14 mouse cellular contexts compared by ENCODE assay signal in the genomic region with DNA sequence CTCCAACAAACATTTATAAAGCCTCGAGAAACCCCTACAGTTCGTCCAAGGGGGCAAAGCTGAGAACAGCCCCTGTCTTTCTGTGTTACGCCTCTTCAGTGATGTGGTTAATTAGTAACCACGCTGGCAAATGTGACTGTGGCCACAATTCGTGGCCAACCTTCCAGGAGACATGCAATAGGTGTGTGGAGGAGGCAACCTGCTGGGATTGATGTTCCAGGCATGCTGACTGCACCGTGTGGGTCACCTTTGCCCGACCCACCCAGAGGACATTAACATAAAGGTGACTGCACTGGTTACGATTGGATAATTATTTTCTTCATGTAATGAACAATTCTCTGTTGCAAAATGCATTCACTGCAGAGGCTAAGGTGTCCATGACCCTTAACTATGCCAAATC.
DNase-seq lines count a peak whose midpoint lies in the region; ATAC-seq and TF ChIP-seq lines count a peak whose summit lies in the region.
"Had no signal": no experiment of that assay in that cellular context is flagged by ENCODE, and none has a peak within 500 bp of the region (broad histone marks: within the 10 kb centered on the region; RNA-seq: fewer than 3 reads in every experiment).

No protein-coding gene starts in this region.

- H3K9me3 ChIP-seq in liver, embryonic 11.5 days (ENCODE audit: control insufficient read depth, low read length) = no peaks in the 10 kb centered on the region
- peaks cover 2% of the 10 kb centered on the region; the same call in 1 of the 2 replicates for H3K9me3 ChIP-seq in kidney, embryonic 15.5 days (replicated peaks)
- peaks cover 2% of the 10 kb centered on the region; the same call in 1 of the 2 replicates for H3K9me3 ChIP-seq in limb, embryonic 13.5 days
- H3K9me3 ChIP-seq in stomach, postnatal 0 days (ENCODE audit: control insufficient read depth, low read length) = no peaks in the 10 kb centered on the region
- H3K9me3 ChIP-seq: forebrain, embryonic 15.5 days had no signal

- no peak for TF ChIP-seq EP300 in stomach, postnatal 0 days (optimal IDR thresholded peaks at IDR 0.05)

- peak; percentile 12 for DNase-seq in liver
- no peak for DNase-seq in liver, embryonic 11.5 days (ENCODE audit: low spot score)
- DNase-seq in stomach, postnatal 0 days (ENCODE audit: low spot score) = peak; percentile 33
- DNase-seq in cerebellum, postnatal 4 days (ENCODE audit: low spot score in 2 of 2) = no peak
- DNase-seq in left cerebral cortex, postnatal 10 days (ENCODE audit: extremely low spot score in 1 of 2, low spot score in 2 of 2) = no peak
- DNase-seq: adrenal gland, postnatal 36 days; cerebellum, adult 11-12 months; heart, postnatal 36 days; lung, adult 18-20 months; spleen, adult 18-20 months had no signal

- H3K27me3 ChIP-seq in liver, embryonic 11.5 days (replicated peaks; ENCODE audit: control insufficient read depth, insufficient read depth, low read length) = no peaks in the 10 kb centered on the region
- no peaks in the 10 kb centered on the region for H3K27me3 ChIP-seq in kidney, embryonic 15.5 days
- no peaks in the 10 kb centered on the region for H3K27me3 ChIP-seq in limb, embryonic 13.5 days
- H3K27me3 ChIP-seq in stomach, postnatal 0 days (ENCODE audit: control insufficient read depth, insufficient read depth, low read length) = no peaks in the 10 kb centered on the region
- H3K27me3 ChIP-seq: forebrain, embryonic 15.5 days had no signal

- H3K36me3 ChIP-seq in liver, embryonic 11.5 days (ENCODE audit: control insufficient read depth, insufficient read depth, low read length) = peaks cover 2% of the 10 kb centered on the region
- H3K36me3 ChIP-seq in kidney, embryonic 15.5 days = peaks cover 6% of the 10 kb centered on the region
- H3K36me3 ChIP-seq in limb, embryonic 13.5 days = peaks cover 3% of the 10 kb centered on the region
- 0 out of 2 replicates have a peak, but pooled peaks cover 1% of the 10 kb centered on the region for H3K36me3 ChIP-seq in stomach, postnatal 0 days (ENCODE audit: control insufficient read depth, insufficient read depth, low read length)

- intact Hi-C loops in left cerebral cortex, postnatal 10 days (cut with DNase I) = no loop called here

- H3K4me3 ChIP-seq in liver, embryonic 11.5 days (ENCODE audit: low read depth, low read length) = no peak overlapping the region
- H3K4me3 ChIP-seq in kidney, embryonic 15.5 days (replicated peaks) = no peak overlapping the region
- H3K4me3 ChIP-seq in limb, embryonic 13.5 days = no peak overlapping the region
- H3K4me3 ChIP-seq in stomach, postnatal 0 days (ENCODE audit: low read depth, low read length) = no peak overlapping the region
- H3K4me3 ChIP-seq: forebrain, embryonic 15.5 days had no signal

- H3K27ac ChIP-seq in liver, embryonic 11.5 days (ENCODE audit: low read depth, low read length) = no peak overlapping the region
- peak overlapping the region; percentile 45 for H3K27ac ChIP-seq in kidney, embryonic 15.5 days
- peak overlapping the region; percentile 53; the same call in 1 of the 2 replicates for H3K27ac ChIP-seq in limb, embryonic 13.5 days
- peak overlapping the region; percentile 35; the same call in 1 of the 2 replicates for H3K27ac ChIP-seq in stomach, postnatal 0 days (replicated peaks)
- H3K27ac ChIP-seq: forebrain, embryonic 15.5 days had no signal

- 74% methylated on average over 8 of the region's 8 CpGs for WGBS in liver, embryonic 11.5 days
- WGBS in kidney, embryonic 15.5 days = 60% methylated on average over 8 of the region's 8 CpGs
- 67% methylated on average over 8 of the region's 8 CpGs for WGBS in limb, embryonic 13.5 days
- 64% methylated on average over 8 of the region's 8 CpGs for WGBS in stomach, postnatal 0 days

- TF ChIP-seq CTCF in stomach, postnatal 0 days (IDR thresholded peaks at IDR 0.05; ENCODE audit: low read depth) = no peak

- peaks cover 29% of the 10 kb centered on the region for H3K4me1 ChIP-seq in liver, embryonic 11.5 days (replicated peaks; ENCODE audit: control insufficient read depth, insufficient read depth, low read length)
- peaks cover 36% of the 10 kb centered on the region for H3K4me1 ChIP-seq in kidney, embryonic 15.5 days
- peaks cover 58% of the 10 kb centered on the region for H3K4me1 ChIP-seq in limb, embryonic 13.5 days
- peaks cover 6% of the 10 kb centered on the region; the same call in 1 of the 2 replicates for H3K4me1 ChIP-seq in stomach, postnatal 0 days (replicated peaks; ENCODE audit: control insufficient read depth, insufficient read depth)

- no peak overlapping the region for H3K9ac ChIP-seq in liver, embryonic 11.5 days (ENCODE audit: low read depth, low read length)
- H3K9ac ChIP-seq in kidney, embryonic 15.5 days = no peak overlapping the region
- no peak overlapping the region for H3K9ac ChIP-seq in limb, embryonic 13.5 days
- no peak overlapping the region for H3K9ac ChIP-seq in stomach, postnatal 0 days (ENCODE audit: low read length)
- H3K9ac ChIP-seq: forebrain, embryonic 15.5 days had no signal

- H3K4me2 ChIP-seq in liver, embryonic 11.5 days = no peak overlapping the region
- H3K4me2 ChIP-seq in kidney, embryonic 15.5 days = no peak overlapping the region
- no peak overlapping the region for H3K4me2 ChIP-seq in limb, embryonic 13.5 days (replicated peaks)
- no peak overlapping the region for H3K4me2 ChIP-seq in stomach, postnatal 0 days (replicated peaks; ENCODE audit: low read depth)
- H3K4me2 ChIP-seq: forebrain, embryonic 15.5 days had no signal

- ATAC-seq in liver, embryonic 11.5 days (replicated peaks; ENCODE audit: low FRiP score) = no peak
- peak; percentile 72 for ATAC-seq in kidney, embryonic 15.5 days (replicated peaks; ENCODE audit: low FRiP score)
- ATAC-seq in limb, embryonic 13.5 days (ENCODE audit: low FRiP score, low read depth) = no peak
- peak; percentile 48 for ATAC-seq in stomach, postnatal 0 days (ENCODE audit: low FRiP score, low TSS enrichment)
- no peak for ATAC-seq in granulocyte monocyte progenitor cell, adult 5-6 weeks (replicated peaks; ENCODE audit: poor library complexity, severe bottlenecking)
- ATAC-seq: forebrain, embryonic 15.5 days had no signal

Comparison
In these comparisons a context has a peak if more than half of its experiments do, and no peak if none do; other contexts are left out.
1. DNase-seq: peak in liver (single experiment) and stomach, postnatal 0 days (single experiment); none in liver, embryonic 11.5 days (single experiment), cerebellum, postnatal 4 days (0 of 2) and left cerebral cortex, postnatal 10 days (0 of 2).
2. ATAC-seq: peak in kidney, embryonic 15.5 days (single experiment) and stomach, postnatal 0 days (single experiment); none in liver, embryonic 11.5 days (single experiment), limb, embryonic 13.5 days (single experiment) and granulocyte monocyte progenitor cell, adult 5-6 weeks (single experiment).